Mouse (Mus musculus) NIH3T3 (cell line): ENCODE results near the gene Pigu.
A peak's percentile ranks its signal among the peaks of the same experiment; 100 is the strongest.

ENCODE experiments used
- DNase-seq: peaks from one replicate; pipeline ENCODE4 v3.0.0-alpha.2; 2012; ENCODE audit warnings: low read depth

Pigu gene

DNA sequence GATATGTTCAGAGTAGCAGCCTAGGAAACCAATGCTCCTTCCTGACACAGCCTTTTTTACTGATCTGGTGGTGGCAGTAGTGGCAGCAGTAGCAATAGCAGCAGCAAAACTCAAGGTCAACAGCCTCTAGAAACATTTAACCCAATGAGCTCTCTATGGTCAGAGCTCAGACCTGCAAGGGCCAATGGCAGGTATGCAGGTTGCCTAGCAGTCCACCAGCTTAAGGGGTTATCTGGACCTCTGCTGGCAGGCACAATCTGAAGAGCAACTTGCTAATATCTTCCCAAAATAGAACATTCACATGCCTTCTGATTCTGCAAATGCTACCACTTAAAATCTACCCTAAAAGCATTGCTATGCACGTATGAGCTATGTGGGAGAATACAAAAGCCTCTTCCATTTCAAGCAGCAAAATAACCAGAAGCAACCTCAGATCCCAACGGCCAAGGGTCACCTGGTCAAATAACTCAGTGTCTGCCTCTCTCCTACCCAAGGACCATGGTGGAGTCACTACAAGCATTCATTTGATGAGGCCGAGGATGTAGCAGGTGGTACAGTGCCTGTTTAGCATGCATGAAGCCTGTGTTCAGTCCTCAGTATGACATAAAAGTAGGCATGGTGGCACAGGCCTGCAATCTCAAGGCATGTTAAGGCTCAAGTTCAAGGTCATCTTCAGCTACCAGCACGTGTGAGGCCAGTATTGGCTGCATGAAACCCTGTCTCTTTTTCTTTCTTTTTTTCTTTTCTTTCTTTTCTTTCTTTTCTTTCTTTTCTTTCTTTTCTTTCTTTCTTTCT lies 69.6 kb downstream of the Pigu start:
- DNase-seq = no peak

DNA sequence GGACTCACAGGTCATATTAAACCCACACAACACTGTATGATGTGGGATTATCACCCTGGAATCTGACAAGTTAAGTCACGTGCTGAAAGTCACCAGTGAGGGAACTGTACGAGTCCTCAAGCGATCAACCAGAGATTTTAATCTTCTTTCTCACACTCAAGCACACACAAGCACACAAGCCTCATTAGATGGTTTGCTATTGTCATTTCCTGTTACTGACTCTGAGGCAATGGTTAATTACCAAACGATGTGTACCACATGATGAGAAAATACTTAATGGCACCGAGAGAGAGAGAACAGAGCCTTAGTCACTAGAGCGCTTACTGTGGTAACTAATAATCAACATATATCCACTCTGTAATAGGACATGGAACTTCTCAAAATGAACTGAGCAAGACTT lies 71.5 kb downstream of the Pigu start:
- no peak for DNase-seq

DNA sequence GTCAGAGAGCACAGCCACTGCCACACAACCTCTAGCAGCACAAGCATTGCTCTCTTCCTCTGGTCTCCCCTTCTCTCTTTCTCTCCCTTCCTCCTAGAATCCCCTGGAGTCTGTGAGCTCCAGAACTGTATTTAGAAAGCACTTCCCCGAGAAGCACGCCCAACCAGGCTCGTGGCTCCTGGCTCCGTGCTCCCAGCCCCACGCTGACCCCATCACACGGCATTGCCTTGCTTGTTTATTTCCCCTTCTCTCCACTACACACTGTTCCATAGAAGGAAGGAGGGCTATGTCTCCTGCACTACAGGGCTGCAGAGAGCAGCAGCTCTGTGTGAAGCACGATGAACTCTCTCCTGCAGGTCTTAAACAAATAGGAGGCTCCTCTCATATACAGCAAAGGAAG lies 72.6 kb downstream of the Pigu start:
- DNase-seq = no peak

- DNase-seq = no peak
These were observed 73.4 kb downstream of the Pigu start for GRCm38 (mm10) chr2:155283793-155284192.

DNA sequence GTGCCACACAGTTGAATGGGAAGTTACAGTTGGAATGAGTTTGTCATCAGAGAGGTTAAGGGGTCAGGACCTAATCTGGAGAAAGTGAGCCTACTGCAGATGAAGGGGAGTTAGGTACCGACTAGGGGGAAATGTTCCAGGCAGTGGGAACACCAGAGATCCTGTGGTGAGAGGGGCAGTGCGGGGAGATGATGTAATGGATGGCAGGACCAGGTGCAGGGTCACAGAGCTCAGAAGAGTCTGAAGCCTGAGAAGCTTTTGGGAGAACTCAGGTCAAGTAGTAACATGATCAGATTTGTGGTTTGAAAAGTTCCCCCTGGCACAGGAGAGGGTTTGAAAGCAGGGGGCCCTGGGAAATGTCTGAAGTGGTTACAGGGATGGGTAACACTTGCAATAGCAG lies 77.1 kb downstream of the Pigu start:
- DNase-seq = no peak

DNA sequence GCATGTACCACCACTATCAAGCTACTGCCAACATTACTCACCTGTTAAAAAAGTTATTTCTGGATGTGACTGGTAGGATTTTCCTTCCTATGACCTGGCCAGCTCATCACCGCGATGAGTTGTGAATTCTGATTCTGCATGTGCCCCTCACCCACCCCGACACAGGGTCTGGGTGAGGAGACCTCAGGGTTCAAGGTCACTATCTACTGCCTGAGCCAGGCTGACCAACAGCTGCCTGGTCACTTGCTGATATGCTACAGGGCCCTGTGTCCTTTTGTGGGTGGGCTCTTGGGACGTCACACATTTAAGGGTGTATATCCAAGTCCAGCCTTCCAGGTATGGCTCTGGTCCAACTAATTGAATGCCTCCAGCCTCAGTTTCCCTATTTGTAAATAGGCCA lies 78.1 kb downstream of the Pigu start:
- no peak for DNase-seq

- DNase-seq = no peak
These were observed 78.9 kb downstream of the Pigu start for GRCm38 (mm10) chr2:155278361-155278760.

DNA sequence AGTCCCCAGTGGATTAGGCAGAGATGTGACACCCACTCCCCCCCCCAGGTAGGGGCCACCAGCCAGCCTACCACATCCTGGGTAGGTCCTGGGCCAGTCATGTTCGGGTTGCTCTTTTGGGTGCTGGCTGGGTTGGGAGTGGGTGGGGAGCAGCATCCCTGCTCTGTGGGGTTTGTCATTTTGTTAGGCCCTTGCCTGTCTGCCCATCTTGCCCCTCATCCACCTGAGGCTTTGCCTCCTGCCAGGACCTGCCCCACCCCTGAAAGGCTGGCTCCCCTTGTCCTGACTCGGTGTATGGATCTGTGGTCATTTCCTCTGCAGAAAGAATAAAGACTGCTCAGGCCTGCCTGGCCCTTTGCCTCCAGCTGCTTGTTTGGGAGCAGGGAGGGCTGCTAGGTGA lies 79.5 kb downstream of the Pigu start:
- no peak for DNase-seq

GRCm38 (mm10) chr2:155276621-155277175 lies 80.5 kb downstream of the Pigu start:
- DNase-seq = peak; percentile 85

GRCm38 (mm10) chr2:155276195-155276594 lies 81.0 kb downstream of the Pigu start, which contains the start of gene Map1lc3a:
Map1lc3a (plus strand) TSS chr2:155276297.
- peak; percentile 98 for DNase-seq

GRCm38 (mm10) chr2:155273603-155274002 lies 83.6 kb downstream of the Pigu start:
- no peak for DNase-seq

- DNase-seq = no peak
These were observed 84.6 kb downstream of the Pigu start for GRCm38 (mm10) chr2:155272396-155273170.

- DNase-seq = peak; percentile 31
These were observed 85.3 kb downstream of the Pigu start for GRCm38 (mm10) chr2:155271957-155272356.

DNA sequence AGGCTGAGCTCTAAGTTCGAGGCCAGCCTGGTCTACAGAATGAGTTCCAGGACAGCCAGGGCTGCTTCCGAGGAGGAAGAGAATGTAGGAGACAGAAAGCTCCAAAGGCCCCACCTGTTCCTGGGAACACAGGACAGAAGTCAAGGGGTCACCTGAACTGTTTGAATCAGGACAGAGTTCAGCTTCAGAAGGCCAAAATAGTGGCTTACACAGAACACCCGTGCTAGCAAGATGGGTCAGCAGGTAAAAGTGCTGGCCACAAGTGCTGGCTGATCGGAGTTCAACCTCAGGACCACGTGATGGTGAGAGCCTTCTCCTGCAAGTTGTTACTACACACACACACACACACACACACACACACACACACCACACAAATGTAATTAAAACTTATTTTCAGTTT lies 90.3 kb downstream of the Pigu start:
- no peak for DNase-seq

DNA sequence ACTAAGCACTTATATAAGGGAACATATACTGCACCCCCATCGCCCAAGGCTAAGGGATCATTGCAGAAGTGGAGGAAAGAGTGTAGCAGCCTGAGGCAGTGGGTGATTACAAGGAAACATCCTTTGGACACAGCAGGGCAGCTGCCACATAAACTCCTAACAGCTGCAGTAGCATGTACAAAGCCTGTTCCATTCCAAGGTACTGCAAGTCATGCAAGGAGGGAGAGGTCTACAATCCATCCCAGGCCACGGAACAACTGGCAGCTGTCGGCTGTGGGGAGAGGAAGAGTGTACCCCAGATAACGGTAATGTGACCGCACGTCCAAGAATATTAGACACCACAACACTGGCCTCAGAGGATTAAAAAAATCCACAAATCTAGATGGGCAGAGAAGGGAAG lies 91.7 kb downstream of the Pigu start:
- no peak for DNase-seq

DNA sequence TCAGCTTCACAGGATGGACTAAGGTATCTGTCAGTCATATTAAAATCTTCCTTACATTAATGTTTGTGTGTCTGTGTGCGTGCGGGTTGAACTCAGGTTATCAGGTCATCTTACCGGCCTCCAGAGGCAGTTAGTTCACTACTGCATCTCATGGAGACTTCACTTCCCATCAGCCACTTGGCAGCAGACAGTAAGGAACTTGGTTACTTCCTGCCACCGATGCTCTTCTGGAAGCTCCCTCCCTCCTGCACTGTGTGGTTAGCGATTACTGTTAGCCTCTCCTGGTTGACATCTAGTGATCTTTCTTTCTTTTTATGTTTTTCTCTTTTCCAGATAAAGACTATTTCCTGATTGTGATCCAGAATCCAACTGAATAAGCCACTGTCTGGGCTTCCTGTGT lies 107.6 kb downstream of the Pigu start:
- DNase-seq = no peak

DNA sequence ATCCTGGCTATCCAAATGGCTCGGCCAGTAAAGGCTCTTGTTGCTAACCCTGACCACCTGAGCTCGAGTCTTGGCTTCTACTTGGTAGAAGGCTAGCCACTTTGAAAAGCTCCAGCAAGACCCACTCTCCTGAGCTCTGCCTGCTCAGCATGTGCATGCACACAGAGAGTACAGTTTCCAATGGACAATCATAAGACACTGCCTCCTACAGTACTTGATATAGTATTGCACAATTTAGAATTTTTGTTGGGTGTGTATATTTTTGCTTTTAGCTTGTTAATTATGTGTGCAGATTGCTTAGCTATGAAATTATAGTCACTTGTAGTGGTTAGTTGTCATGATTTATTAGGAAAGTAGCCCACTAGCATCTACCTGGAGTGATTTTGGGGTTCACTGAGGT lies 108.5 kb downstream of the Pigu start:
- DNase-seq = no peak

- peak; percentile 91 for DNase-seq
These were observed 109.0 kb downstream of the Pigu start for GRCm38 (mm10) chr2:155248206-155248605.

DNA sequence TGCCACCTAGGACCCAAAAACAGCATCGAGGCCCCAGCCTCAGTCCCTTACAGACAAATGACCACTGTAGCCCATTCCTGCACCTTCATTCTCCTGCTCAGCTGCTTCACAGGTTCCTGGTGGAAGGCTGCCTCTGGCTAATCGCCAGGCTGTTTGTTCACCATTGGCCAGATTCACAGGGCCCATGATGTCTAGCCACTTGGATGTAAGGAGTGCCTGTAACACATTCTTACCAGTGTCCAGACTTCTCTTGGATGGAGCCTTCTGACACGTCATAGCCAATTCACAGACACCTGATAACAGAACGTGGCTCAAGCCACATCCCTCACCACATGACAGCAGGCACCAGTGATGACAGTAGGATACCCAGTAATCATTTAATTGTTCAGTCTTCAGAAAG lies 111.0 kb downstream of the Pigu start:
- DNase-seq = peak; percentile 23

- peak; percentile 83 for DNase-seq
These were observed 114.9 kb downstream of the Pigu start for GRCm38 (mm10) chr2:155242296-155242855.

GRCm38 (mm10) chr2:155240915-155241314 lies 116.3 kb downstream of the Pigu start:
- peak; percentile 17 for DNase-seq

GRCm38 (mm10) chr2:155237276-155237675 lies 120.0 kb downstream of the Pigu start:
- DNase-seq = peak; percentile 38
